Mouse (Mus musculus): ENCODE results near the gene Bnip2.

DNA sequence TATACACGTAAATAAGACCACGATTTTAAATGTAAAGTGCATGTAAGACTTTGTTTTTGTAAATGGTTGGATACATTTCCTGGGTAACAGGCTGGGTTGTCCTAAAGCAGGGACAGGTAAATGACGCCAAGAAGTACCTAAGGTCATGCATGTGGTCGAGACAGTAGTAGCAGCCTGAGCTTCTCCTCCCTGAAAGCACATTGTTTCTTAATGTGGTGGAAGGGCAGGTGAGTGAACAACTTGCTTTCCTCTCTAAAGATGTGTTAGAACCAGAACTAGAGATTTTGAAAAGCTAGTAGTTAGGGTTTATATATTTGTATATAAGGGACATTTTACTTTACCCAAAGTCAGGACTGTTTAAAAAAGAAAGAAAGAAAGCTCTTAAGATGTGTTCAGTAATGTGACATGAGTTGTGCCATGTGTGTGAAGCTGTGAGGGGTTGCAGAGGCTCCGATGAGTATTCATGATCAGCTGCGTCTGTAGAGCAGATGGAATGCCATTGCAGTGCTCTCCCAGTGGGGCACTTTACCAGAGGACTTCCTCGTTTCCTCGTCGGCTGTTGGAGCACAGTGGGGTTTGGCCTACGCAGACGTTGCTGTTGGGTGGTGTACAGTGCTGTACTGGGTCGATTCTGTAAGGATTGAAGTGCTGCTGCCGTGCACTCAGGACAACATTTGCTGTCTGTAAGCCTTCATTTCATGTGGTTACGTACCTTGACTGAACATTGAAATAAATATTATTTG lies 18.4 kb downstream of the Bnip2 start:
- no peak for TF ChIP-seq CTCF (IDR thresholded peaks at IDR 0.05; ENCODE audit: low read depth)
- no peak for TF ChIP-seq EP300 (optimal IDR thresholded peaks at IDR 0.05)

Measured in stomach, postnatal 0 days (tissue).